Mouse (Mus musculus) midbrain, embryonic 14.5 days (tissue): ENCODE results near the gene Lrrc55. TPM values are rescaled to one million over a fixed set of nuclear protein-coding genes. Genes with fewer than 3 reads are reported as not detected.
"Not testable (repeated sequence)": the region's sequence is repeated elsewhere in the genome, so short reads cannot be mapped to it uniquely, and the experiment has no call there.

Experiments used
- ATAC-seq: fragments of 200-750 bp; cut with Nextera tagmentation; 2 replicates; pipeline ENCODE4 v1.8.0; 2017; ENCODE audit warnings: moderate number of reproducible peaks, moderate library complexity; ENCODE audit not compliant: low FRiP score, low TSS enrichment
- DNase-seq: peaks from one replicate; pipeline ENCODE4 v3.0.0-alpha.2; 2015
- H3K27ac ChIP-seq: fragments of 300-500 bp; sonication (generic); replicated peaks from 2 replicates; pipeline ENCODE4 v1.5.1; 2014; ENCODE audit warnings: mild to moderate bottlenecking, low read depth, low read length, moderate library complexity
- H3K27me3 ChIP-seq: fragments of 300-500 bp; sonication (generic); 2 replicates; pipeline ENCODE4 v1.6.1; 2014; ENCODE audit warnings: low read length, control low read depth, mixed read lengths; ENCODE audit not compliant: control insufficient read depth, insufficient read depth
- H3K36me3 ChIP-seq: fragments of 300-500 bp; sonication (generic); 2 replicates; pipeline ENCODE4 v1.6.1; 2014; ENCODE audit warnings: low read length, control low read depth; ENCODE audit not compliant: control insufficient read depth, insufficient read depth
- H3K4me1 ChIP-seq: fragments of 300-500 bp; sonication (generic); 2 replicates; pipeline ENCODE4 v1.6.1; 2014; ENCODE audit warnings: mild to moderate bottlenecking, antibody characterized with exemption, low read length, control low read depth; ENCODE audit not compliant: control insufficient read depth, insufficient read depth
- H3K4me2 ChIP-seq: fragments of 300-500 bp; sonication (generic); 2 replicates; pipeline ENCODE4 v1.6.1; 2014; ENCODE audit warnings: mild to moderate bottlenecking, low read length, moderate library complexity
- H3K4me3 ChIP-seq: fragments of 300-500 bp; sonication (generic); replicated peaks from 2 replicates; pipeline ENCODE4 v1.5.1; 2014; ENCODE audit warnings: low read depth, low read length
- H3K9ac ChIP-seq: fragments of 300-500 bp; sonication (generic); replicated peaks from 2 replicates; pipeline ENCODE4 v1.6.1; 2014; ENCODE audit warnings: mild to moderate bottlenecking, low read length, moderate library complexity
- H3K9me3 ChIP-seq: fragments of 300-500 bp; sonication (generic); 2 replicates; pipeline ENCODE4 v1.6.1; 2016; ENCODE audit warnings: low read length, control low read depth, mixed read lengths; ENCODE audit not compliant: control insufficient read depth
- WGBS: fragments of 180-500 bp; shearing (Covaris S2); extraction: QIAGEN DNeasy Blood & Tissue Kit; methylation state at CpG from one replicate; pipeline ENCODE4 v1.1.7; 2014; 5-methylcytosine and 5-hydroxymethylcytosine counted together
- polyA plus RNA-seq: library from polyadenylated mRNA; unstranded; fragments of >200 nt; fragmentation: Nextera tagmentation; extraction: Ambion mirVana; gene quantifications from 2 replicates; pipeline ENCODE4 v1.2.1, GENCODE M21; 2014

Lrrc55 gene
- 9.6 and 13.8 TPM in 2 replicates for polyA plus RNA-seq

DNA sequence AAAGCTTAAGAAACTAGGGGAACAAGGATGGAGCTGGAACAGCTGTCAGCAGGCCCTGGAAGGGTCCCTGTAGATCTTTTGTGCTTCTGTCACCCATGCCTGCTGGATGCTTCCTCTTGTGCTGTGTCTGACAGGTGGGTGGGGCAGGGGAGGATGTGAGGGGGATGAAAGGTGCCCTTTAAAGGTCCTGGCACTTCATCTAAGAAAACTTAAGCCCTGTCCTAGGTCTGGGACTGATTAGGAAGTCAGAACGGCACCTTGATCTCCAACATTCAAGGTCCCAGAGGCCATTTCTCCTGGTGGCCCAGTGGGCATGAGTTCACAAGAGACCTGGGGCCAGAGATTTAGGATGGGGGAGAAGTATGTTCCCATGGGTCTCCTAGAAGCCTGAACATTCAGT lies at the start of gene Lrrc55:
Gene Lrrc55, minus strand, starts transcription at position 297 of the 400 bp plus-strand sequence.
- peak within 1 kb of the TSS; percentile 47 for H3K4me3 ChIP-seq
- no peaks in the 10 kb centered on the region for H3K27me3 ChIP-seq
- H3K27ac ChIP-seq: peak within 1 kb of the TSS; percentile 71
- DNase-seq (no peak), ATAC-seq (no peak)
- WGBS: 87% methylated on average over 1 of the region's 1 CpGs
- H3K9ac ChIP-seq: peak within 1 kb of the TSS; percentile 65
- 0 out of 2 replicates have a peak, but pooled peaks cover 10% of the 10 kb centered on the region for H3K4me1 ChIP-seq
- peak within 1 kb of the TSS; percentile 70 for H3K4me2 ChIP-seq
- H3K36me3 ChIP-seq: no peaks in the 10 kb centered on the region
- no peaks in the 10 kb centered on the region for H3K9me3 ChIP-seq

DNA sequence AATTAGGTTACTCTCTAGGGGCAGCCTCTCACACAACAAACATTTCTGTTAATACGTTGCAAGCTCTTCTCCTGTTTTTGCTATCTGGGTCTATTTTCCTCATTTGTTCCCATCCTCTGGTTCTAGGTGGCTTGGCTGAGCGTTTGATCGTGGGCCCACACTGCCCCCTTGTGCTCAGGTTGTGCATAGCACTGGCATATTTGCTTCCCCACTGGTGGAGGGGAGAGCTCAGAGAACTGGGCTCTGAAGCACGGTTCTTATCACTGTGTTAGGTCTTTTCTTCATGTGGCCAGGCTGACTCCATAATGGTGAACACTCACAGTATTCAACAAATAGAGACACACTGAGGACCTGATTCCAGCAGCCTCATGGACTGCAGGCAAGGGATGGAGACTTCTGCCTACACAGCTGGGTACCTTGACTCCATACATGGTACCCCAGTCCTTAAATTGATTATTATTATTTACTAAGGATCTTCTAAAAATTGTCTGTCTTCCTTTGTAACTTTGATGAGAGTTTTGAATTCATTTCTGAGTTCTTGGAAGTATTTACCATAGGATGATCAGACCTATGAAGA lies 49.6 kb upstream of the Lrrc55 start:
- ATAC-seq (peak; percentile 78; the same call in 1 of the 2 replicates), DNase-seq (peak; percentile 86)
- no peak overlapping the region for H3K4me2 ChIP-seq
- no peak overlapping the region for H3K4me3 ChIP-seq
- no peaks in the 10 kb centered on the region for H3K27me3 ChIP-seq
- H3K36me3 ChIP-seq: no peaks in the 10 kb centered on the region
- no peaks in the 10 kb centered on the region for H3K9me3 ChIP-seq
- H3K9ac ChIP-seq: no peak overlapping the region
- WGBS: 15% methylated on average over 4 of the region's 4 CpGs
- no peak overlapping the region for H3K27ac ChIP-seq
- H3K4me1 ChIP-seq: no peaks in the 10 kb centered on the region

DNA sequence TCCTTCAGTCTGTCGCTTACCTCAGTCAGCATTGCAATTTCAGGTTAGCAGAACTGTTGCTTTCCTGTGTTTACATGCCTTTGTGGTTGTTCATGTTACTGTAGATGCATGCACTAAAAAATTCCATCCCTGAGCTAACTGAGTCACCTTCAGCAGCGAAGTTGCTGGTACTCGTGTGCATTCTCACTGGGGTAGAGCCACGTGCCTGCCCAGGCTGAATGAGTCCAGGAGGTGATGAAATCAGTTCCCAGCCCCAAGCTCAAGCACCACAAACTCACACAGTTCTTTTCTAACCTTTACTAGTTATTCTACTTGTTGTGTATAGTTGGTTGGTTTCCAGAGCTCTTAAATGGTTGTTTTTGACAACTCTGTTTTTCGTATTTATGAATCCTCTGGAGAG lies 48.7 kb upstream of the Lrrc55 start:
- WGBS: 86% methylated on average over 5 of the region's 5 CpGs
- no peaks in the 10 kb centered on the region for H3K36me3 ChIP-seq

DNA sequence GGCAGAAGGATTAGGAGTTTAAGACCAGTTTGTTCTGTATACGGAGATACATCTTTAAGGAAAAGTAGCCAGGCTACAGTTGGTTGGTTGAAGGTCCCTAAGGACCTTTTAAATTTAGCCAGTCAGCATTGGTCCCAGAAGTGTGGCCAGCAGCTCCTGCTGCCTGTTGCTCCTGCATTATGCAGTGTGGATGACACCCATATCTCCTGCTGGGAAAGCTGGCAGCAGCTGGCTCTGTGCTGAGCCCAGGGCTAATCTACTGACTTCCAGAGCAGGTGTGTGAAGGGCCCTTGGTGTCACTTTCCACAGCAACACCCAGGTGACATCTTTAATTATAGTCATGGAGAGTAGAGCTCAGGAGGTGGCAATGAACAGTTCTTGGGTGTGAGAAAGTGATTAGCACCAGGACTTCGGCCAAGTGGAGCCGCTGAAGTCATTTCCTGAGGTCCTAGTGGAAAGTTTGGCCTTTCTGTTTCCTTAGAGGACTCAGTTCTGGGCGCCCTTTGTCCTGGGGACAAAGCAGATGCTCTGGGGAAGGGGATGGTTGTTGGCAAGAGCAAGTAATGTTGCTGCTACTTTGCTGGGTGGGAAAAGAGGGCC lies 41.2 kb upstream of the Lrrc55 start:
- Histone ChIP-seq H3K9ac (no peak overlapping the region), H3K27me3 (no peaks in the 10 kb centered on the region), H3K4me2 (no peak overlapping the region), H3K36me3 (no peaks in the 10 kb centered on the region), H3K4me1 (no peaks in the 10 kb centered on the region), H3K27ac (no peak overlapping the region), H3K4me3 (no peak overlapping the region), H3K9me3 (no peaks in the 10 kb centered on the region)
- DNase-seq (no peak), ATAC-seq (no peak)
- 63% methylated on average over 4 of the region's 4 CpGs for WGBS

More for the DNA sequence above, 48.7 kb upstream of the Lrrc55 start:
- Histone ChIP-seq H3K27ac (no peak overlapping the region), H3K4me1 (no peaks in the 10 kb centered on the region), H3K9me3 (no peaks in the 10 kb centered on the region), H3K4me2 (no peak overlapping the region), H3K9ac (no peak overlapping the region), H3K27me3 (no peaks in the 10 kb centered on the region), H3K4me3 (no peak overlapping the region)
- ATAC-seq (no peak), DNase-seq (no peak)

DNA sequence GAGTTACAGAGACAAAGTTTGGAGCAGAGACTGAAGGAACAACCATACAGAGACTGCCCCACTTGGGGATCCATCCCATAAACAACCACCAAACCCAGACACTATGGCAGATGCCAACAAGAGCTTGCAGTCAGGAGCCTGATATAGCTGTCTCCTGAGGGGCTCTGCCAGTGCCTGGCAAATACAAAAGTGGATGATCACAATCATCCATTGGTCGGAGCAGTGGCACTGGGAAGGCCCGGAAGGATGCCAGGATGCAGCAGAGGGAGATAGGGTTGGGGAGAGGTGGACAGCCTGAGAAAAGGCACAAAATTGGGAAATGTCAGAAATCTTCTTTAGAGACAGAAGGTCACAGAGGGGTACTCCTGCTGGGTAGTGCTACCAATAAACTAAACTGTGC lies 40.2 kb upstream of the Lrrc55 start:
- not testable (repeated sequence) for H3K4me1 ChIP-seq, H3K27me3 ChIP-seq, H3K9me3 ChIP-seq, DNase-seq, H3K27ac ChIP-seq, H3K4me3 ChIP-seq, ATAC-seq, H3K4me2 ChIP-seq, H3K36me3 ChIP-seq, H3K9ac ChIP-seq
- 97% methylated on average over 2 of the region's 2 CpGs for WGBS

DNA sequence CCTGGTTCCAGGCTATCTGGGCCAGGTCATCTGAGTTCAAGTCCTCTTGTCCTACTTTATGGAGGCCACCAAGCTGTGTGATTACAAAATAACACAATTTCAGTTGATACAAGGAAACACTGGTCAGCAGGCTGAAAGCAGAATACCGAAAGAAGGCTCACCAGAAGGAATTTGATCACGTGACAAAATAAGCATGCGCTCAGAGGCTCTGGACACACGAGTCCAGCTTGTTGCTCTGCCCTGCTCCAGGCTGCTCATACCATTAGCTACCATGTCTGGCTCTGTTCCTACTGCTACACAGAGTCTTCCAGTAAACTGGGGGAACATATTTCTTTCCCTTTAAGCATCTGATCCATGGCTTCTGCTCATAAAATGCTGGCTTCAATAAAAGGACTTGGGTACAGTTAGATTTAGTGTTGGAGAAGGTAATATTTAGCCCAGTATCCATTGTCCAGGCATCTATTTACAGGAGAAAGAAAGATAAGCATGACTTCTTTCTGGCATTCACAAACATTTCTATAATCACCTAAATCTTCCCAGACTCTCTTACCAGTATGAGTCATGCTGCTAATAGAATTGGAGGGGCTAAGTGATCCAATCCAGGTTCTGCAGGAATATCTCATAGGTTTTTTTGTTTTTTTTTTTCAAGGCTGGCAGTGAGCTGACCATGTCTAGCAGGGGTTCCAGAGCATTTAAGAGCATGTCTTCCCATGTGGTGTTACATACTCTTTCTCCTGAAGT lies 33.9 kb upstream of the Lrrc55 start:
- H3K36me3 ChIP-seq: no peaks in the 10 kb centered on the region
- 78% methylated on average over 4 of the region's 4 CpGs for WGBS
- H3K4me1 ChIP-seq: no peaks in the 10 kb centered on the region
- no peaks in the 10 kb centered on the region for H3K9me3 ChIP-seq
- no peak overlapping the region for H3K4me3 ChIP-seq
- no peak overlapping the region for H3K4me2 ChIP-seq
- ATAC-seq (no peak), DNase-seq (no peak)
- H3K9ac ChIP-seq: no peak overlapping the region
- H3K27me3 ChIP-seq: no peaks in the 10 kb centered on the region
- H3K27ac ChIP-seq: no peak overlapping the region

DNA sequence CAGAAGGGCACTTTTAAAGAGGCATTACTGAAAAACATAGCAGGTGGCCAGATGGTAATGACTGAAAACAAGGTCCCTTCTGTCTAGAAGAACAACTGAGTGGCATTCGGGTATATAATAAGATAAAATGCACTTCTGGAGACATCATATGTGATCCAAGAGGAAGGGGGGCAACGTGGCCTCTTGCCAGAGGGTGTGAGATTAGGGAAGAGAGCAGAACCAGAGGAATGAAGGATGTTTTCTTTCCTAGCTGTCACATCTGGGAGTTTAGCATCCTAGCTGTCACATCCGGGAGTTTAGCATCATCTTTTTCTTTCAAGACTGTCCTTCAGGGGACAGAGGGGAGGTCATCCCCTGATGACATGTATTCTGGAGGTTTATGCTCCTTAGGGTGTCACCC lies 32.6 kb upstream of the Lrrc55 start:
- 68% methylated on average over 3 of the region's 3 CpGs for WGBS
- Histone ChIP-seq H3K9ac (no peak overlapping the region), H3K27ac (no peak overlapping the region), H3K4me1 (no peaks in the 10 kb centered on the region), H3K4me3 (no peak overlapping the region), H3K4me2 (no peak overlapping the region), H3K9me3 (no peaks in the 10 kb centered on the region), H3K36me3 (no peaks in the 10 kb centered on the region), H3K27me3 (no peaks in the 10 kb centered on the region)
- DNase-seq: no peak
- no peak for ATAC-seq

DNA sequence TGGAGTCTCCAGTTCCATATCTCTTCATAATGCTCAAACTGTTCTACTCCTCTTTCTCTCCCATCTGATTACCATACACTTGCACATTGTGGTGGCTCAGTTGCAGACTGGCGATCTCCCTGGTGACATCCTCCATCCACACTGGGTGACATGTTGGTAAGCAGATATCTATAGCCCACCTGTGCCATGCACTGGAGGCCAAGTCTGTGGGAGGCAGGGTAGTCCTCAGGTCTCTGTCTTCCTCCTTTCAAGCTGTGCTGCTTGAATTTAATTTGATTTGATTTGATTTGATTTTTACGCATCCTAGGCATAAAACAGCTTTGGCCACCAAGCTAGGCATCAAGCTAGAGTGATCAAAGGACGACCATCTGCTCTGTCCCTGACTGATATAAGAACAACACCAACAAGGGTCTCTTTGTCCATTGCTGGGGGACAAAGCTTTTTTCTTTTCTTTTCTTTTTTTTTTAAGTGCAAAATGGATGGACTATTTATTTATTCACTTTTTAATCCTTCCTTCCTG lies 30.9 kb upstream of the Lrrc55 start:
- Histone ChIP-seq H3K9me3 (no peaks in the 10 kb centered on the region), H3K27me3 (no peaks in the 10 kb centered on the region), H3K36me3 (no peaks in the 10 kb centered on the region), H3K27ac (no peak overlapping the region), H3K4me3 (no peak overlapping the region), H3K9ac (no peak overlapping the region), H3K4me2 (no peak overlapping the region), H3K4me1 (no peaks in the 10 kb centered on the region)
- DNase-seq (no peak), ATAC-seq (no peak)
- WGBS: 73% methylated on average over 3 of the region's 3 CpGs
